In genomic region chr12:27575629-27576028, GRCm38 (mm10) we compare ENCODE assay signal across 13 mouse cellular contexts.
DNase-seq lines count a peak whose midpoint lies in the region.
"Had no signal": no experiment of that assay in that cellular context is flagged by ENCODE, and none has a peak within 500 bp of the region (broad histone marks: within the 10 kb centered on the region; RNA-seq: fewer than 3 reads in every experiment).

No protein-coding gene starts in this region.

- WGBS in midbrain, embryonic 10.5 days, result 59% methylated on average over 7 of the region's 7 CpGs

- no peaks in the 10 kb centered on the region for H3K36me3 ChIP-seq in midbrain, embryonic 10.5 days
- H3K36me3 ChIP-seq: heart, embryonic 13.5 days; stomach, embryonic 15.5 days had no signal

- H3K4me1 ChIP-seq in midbrain, embryonic 10.5 days, result peaks cover 24% of the 10 kb centered on the region
- H3K4me1 ChIP-seq: heart, embryonic 13.5 days; stomach, embryonic 15.5 days had no signal

- H3K9me3 ChIP-seq in midbrain, embryonic 10.5 days (replicated peaks), result no peaks in the 10 kb centered on the region
- H3K9me3 ChIP-seq: heart, embryonic 13.5 days; stomach, embryonic 15.5 days had no signal

- no peak overlapping the region for H3K4me3 ChIP-seq in midbrain, embryonic 10.5 days
- H3K4me3 ChIP-seq: heart, embryonic 13.5 days; stomach, embryonic 15.5 days had no signal

- H3K27me3 ChIP-seq in midbrain, embryonic 10.5 days (ENCODE audit: low read depth, poor library complexity, severe bottlenecking), result no peaks in the 10 kb centered on the region
- H3K27me3 ChIP-seq: heart, embryonic 13.5 days; Patski; stomach, embryonic 15.5 days had no signal

- peak; percentile 8 for DNase-seq in layer of hippocampus, adult 11-12 months (ENCODE audit: low spot score)
- no peak for DNase-seq in layer of hippocampus, postnatal 14 days (ENCODE audit: low spot score in 2 of 2)
- DNase-seq in forelimb bud, embryonic 11.5 days (ENCODE audit: low read depth, low spot score), result peak; percentile 86
- peak; percentile 48 for DNase-seq in midbrain, embryonic 10.5 days (ENCODE audit: low spot score)
- peak; percentile 59 for DNase-seq in retina, embryonic 14.5 days (ENCODE audit: low spot score)
- no peak for DNase-seq in lung, postnatal 10 days
- DNase-seq in ovary, postnatal 14 days (ENCODE audit: low spot score), result no peak
- no peak for DNase-seq in thymus, postnatal 14 days
- DNase-seq: kidney, adult 8-10 months; right cerebral cortex, postnatal 25 days had no signal

- H3K27ac ChIP-seq in midbrain, embryonic 10.5 days (replicated peaks), result peak overlapping the region; percentile 80
- H3K27ac ChIP-seq: heart, embryonic 13.5 days; stomach, embryonic 15.5 days had no signal

Comparison
In these comparisons a context has a peak if more than half of its experiments do, and no peak if none do; other contexts are left out.
1. DNase-seq: peak in layer of hippocampus, adult 11-12 months (single experiment), forelimb bud, embryonic 11.5 days (single experiment), midbrain, embryonic 10.5 days (single experiment) and retina, embryonic 14.5 days (single experiment); none in layer of hippocampus, postnatal 14 days (0 of 2), lung, postnatal 10 days (single experiment), ovary, postnatal 14 days (single experiment) and thymus, postnatal 14 days (single experiment).